Mouse (Mus musculus): Measurements from ENCODE around the gene Plpp4. TPM values are rescaled to one million over a fixed set of nuclear protein-coding genes. Genes with fewer than 3 reads are reported as not detected.

Gene Plpp4
- polyA plus RNA-seq, 1 experiment = not detected

DNA sequence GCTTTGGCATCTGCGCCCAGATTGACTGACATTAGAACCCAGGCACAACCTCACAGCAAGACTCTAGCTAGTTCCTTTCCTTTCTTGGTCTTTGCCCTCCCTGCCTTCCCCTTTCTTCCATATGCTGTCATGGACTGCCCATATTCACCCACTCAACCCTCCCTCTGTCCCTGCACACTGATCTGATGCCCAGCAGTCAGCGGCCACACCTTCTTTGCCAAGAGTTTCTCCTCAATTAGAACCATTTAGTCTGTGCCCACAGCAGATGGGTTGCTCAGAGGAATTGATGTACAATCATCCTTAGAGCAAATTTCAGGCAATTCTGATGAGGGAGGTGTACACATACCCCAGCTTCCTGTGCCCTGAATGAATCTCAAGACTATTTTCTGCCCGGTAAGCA lies 83.3 kb downstream of the Plpp4 start:
- no peaks in the 10 kb centered on the region for H3K36me3 ChIP-seq (ENCODE audit: control insufficient read depth)
- no peaks in the 10 kb centered on the region for H3K4me1 ChIP-seq (ENCODE audit: control insufficient read depth)
- H3K9me3 ChIP-seq (ENCODE audit: control insufficient read depth, low read length) = peaks cover 17% of the 10 kb centered on the region
- no peaks in the 10 kb centered on the region for H3K27me3 ChIP-seq (ENCODE audit: control insufficient read depth)
- TF ChIP-seq TAL1 (IDR thresholded peaks at IDR 0.05; ENCODE audit: low read length) (no peak), GATA1 (IDR thresholded peaks at IDR 0.05; ENCODE audit: low read length) (no peak)
- no peak overlapping the region for H3K4me3 ChIP-seq (replicated peaks)

DNA sequence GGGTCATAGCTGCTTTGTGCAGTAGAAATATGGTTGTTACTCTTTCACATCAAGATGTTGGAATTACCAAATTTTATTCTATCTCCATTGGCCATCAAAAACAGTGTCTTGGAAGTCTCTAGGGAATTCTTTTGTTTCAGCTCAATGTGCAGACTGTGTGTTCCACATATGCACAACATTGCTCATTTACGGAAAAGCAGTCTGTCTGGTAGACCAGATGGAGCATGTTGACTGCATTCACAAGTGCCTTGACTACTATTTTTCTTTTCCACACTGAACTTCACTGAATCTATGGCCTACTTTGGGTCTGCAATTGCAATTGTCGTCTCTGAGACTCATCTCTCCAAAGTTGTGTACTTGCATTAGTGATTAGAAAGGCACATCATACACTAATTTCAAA lies 98.7 kb downstream of the Plpp4 start:
- Histone ChIP-seq H3K36me3 (ENCODE audit: control insufficient read depth) (no peaks in the 10 kb centered on the region), H3K9me3 (ENCODE audit: control insufficient read depth, low read length) (no peaks in the 10 kb centered on the region), H3K4me1 (ENCODE audit: control insufficient read depth) (no peaks in the 10 kb centered on the region), H3K4me3 (replicated peaks) (no peak overlapping the region), H3K27me3 (ENCODE audit: control insufficient read depth) (no peaks in the 10 kb centered on the region)
- TF ChIP-seq TAL1 (IDR thresholded peaks at IDR 0.05; ENCODE audit: low read length) (no peak), GATA1 (IDR thresholded peaks at IDR 0.05; ENCODE audit: low read length) (no peak)

DNA sequence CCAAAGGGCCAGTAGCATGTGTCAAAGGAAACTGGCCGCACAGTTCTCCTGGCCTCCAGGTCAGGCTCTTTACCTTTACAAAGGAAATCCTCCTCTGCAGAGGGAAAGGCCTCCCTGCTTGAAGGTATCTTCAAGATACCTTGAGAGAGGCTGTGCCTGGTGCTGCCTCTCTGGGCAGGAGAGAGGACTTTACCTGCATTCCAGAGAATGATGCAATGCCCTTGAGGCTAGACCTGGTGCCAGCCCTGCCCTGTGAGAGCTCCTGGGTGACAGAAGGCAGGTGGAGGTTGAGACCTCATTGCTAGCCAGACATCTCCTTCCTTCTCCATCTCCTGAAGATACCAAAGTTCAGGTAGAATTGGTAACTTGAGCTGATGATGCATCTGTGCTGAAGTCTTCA lies 118.5 kb downstream of the Plpp4 start:
- Histone ChIP-seq H3K36me3 (ENCODE audit: control insufficient read depth) (no peaks in the 10 kb centered on the region), H3K4me3 (replicated peaks) (no peak overlapping the region), H3K4me1 (ENCODE audit: control insufficient read depth) (no peaks in the 10 kb centered on the region), H3K9me3 (ENCODE audit: control insufficient read depth, low read length) (peaks cover 8% of the 10 kb centered on the region), H3K27me3 (ENCODE audit: control insufficient read depth) (no peaks in the 10 kb centered on the region)
- no peak for TF ChIP-seq TAL1 (IDR thresholded peaks at IDR 0.05; ENCODE audit: low read length)
- TF ChIP-seq GATA1 (IDR thresholded peaks at IDR 0.05; ENCODE audit: low read length) = no peak

DNA sequence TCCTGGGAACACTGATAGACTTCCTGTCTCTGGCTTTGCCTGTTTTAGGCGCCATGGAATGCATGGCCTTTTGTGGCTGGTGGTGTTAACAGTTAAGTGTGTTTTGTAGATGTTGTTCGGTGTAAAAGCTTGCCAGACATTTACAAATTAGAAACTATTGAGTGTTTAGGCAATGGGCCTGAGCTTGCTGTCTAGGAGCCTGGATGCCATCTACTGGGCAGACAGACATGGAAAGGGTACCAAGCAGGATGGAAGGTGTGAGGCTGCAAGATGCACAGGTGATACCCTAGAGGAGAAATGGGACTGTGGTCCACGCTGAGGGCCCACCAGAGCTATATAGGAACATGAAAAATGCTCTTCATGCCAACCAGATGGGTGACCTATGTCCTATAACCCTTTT lies 128.3 kb downstream of the Plpp4 start:
- Histone ChIP-seq H3K4me3 (replicated peaks) (no peak overlapping the region), H3K9me3 (ENCODE audit: control insufficient read depth, low read length) (peaks cover 17% of the 10 kb centered on the region), H3K36me3 (ENCODE audit: control insufficient read depth) (no peaks in the 10 kb centered on the region), H3K4me1 (ENCODE audit: control insufficient read depth) (no peaks in the 10 kb centered on the region), H3K27me3 (ENCODE audit: control insufficient read depth) (no peaks in the 10 kb centered on the region)
- TF ChIP-seq TAL1 (IDR thresholded peaks at IDR 0.05; ENCODE audit: low read length) = no peak

DNA sequence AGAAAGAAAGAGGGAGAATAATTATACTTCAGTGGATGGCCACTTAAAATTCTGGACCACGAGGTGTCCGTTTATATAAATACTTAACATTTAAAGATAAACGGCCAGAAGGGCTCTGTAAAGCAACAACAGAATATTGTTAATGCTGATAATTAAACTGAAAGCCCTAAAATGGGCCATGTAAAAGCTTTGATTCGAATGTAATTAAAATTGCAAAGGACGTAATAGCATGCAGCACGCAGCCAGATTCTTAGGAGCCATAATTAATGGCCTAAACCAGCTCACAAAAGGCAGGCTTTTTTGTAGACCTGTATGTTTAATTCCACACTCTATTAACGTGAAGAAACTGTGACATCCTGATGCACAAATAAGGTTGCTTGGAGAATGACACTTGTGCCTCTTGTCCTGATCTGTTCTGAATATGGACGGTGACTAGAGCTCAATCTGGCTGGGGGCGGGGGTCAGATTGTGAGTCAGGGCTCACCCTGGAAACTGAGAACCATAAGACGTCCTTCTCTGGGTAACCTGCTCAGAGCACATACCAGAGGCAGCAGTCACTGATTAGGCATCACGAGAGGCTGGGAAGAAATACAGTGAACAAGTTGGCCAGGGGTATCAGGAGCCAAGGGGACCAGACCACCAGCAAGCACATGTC lies 136.1 kb downstream of the Plpp4 start:
- no peak for TF ChIP-seq GATA1 (IDR thresholded peaks at IDR 0.05; ENCODE audit: low read length)
- no peak for TF ChIP-seq TAL1 (IDR thresholded peaks at IDR 0.05; ENCODE audit: low read length)
- Histone ChIP-seq H3K9me3 (ENCODE audit: control insufficient read depth, low read length) (peaks cover 20% of the 10 kb centered on the region), H3K4me1 (ENCODE audit: control insufficient read depth) (no peaks in the 10 kb centered on the region), H3K4me3 (replicated peaks) (no peak overlapping the region), H3K36me3 (ENCODE audit: control insufficient read depth) (no peaks in the 10 kb centered on the region), H3K27me3 (ENCODE audit: control insufficient read depth) (no peaks in the 10 kb centered on the region)

DNA sequence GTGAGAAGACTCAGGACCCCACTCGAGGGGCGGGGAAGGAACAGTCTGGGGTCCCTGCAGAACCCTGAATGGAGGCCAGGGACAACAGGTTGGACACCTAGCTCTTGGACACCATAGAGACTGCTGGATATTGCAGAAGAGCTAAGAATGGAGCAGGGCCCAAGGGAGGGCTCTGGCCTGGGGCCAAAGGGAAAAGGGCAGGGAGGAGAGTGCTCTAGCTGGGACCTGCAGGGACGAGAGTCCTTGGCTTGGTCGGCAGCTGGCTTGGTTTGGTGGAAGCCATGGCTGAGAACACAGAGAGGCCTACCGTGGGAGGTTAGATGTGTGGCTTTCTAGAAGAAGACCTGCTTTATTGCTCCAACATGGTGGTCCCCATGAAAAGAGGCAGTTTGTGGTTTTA lies 139.7 kb downstream of the Plpp4 start:
- Histone ChIP-seq H3K9me3 (ENCODE audit: control insufficient read depth, low read length) (peaks cover 12% of the 10 kb centered on the region), H3K4me3 (replicated peaks) (no peak overlapping the region), H3K4me1 (ENCODE audit: control insufficient read depth) (no peaks in the 10 kb centered on the region), H3K36me3 (ENCODE audit: control insufficient read depth) (no peaks in the 10 kb centered on the region), H3K27me3 (ENCODE audit: control insufficient read depth) (no peaks in the 10 kb centered on the region)
- TF ChIP-seq GATA1 (IDR thresholded peaks at IDR 0.05; ENCODE audit: low read length) (no peak), TAL1 (IDR thresholded peaks at IDR 0.05; ENCODE audit: low read length) (no peak)

DNA sequence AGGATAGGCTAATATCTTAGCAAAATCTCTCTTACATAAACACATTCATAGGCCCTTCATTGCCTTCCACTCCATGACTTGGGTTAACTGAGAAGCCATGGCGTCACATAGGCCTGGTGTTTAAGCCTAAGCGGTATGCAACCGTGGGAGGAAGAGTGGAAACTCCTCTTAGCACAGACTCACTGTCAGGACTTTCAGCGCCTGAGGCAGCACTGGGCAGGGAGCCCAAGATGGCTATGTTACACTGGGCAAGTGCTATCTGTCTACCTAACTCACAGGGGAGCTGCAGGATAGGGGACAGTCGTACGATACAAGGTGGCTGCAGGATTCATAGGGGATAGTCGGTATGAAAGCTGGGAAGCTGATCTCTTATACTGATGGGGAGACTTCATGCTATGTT lies 142.2 kb downstream of the Plpp4 start:
- Histone ChIP-seq H3K27me3 (ENCODE audit: control insufficient read depth) (no peaks in the 10 kb centered on the region), H3K9me3 (ENCODE audit: control insufficient read depth, low read length) (peaks cover 10% of the 10 kb centered on the region), H3K4me3 (replicated peaks) (no peak overlapping the region), H3K36me3 (ENCODE audit: control insufficient read depth) (no peaks in the 10 kb centered on the region), H3K4me1 (ENCODE audit: control insufficient read depth) (no peaks in the 10 kb centered on the region)
- no peak for TF ChIP-seq TAL1 (IDR thresholded peaks at IDR 0.05; ENCODE audit: low read length)
- TF ChIP-seq GATA1 (IDR thresholded peaks at IDR 0.05; ENCODE audit: low read length) = no peak

DNA sequence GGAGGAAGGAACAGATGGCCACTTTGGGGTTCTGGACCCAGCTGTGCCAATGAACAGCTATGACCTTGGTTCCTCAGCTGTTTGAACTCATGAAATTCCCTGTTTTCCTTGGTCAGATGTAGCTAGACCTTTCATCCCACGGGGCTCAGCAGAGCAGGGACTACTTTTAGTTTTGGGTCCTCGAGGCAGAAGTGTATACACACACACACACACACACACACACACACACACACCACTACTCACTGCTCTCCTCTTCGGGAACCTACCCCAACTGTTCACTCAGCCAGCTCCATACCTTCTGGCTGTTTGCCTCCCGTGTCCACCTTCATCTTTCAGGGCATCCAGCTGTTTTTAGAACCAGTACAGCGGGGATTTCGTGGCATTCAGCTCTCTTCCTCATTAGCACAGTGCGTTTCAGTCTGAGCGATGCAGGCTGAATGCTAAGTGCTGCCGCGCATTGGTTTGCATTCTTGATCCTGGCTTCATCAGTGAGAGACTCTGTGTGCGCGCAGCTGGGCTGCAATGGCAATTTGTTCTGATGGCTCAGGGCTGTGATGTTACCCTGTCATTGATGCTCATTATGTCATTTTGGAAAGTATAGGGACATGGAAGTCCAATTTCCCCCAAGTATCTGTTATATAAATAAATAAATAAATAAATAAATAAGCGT lies 146.0 kb downstream of the Plpp4 start:
- Histone ChIP-seq H3K4me1 (ENCODE audit: control insufficient read depth) (no peaks in the 10 kb centered on the region), H3K4me3 (replicated peaks) (no peak overlapping the region), H3K9me3 (ENCODE audit: control insufficient read depth, low read length) (peaks cover 5% of the 10 kb centered on the region; the same call in 1 of the 2 replicates), H3K27me3 (ENCODE audit: control insufficient read depth) (no peaks in the 10 kb centered on the region), H3K36me3 (ENCODE audit: control insufficient read depth) (no peaks in the 10 kb centered on the region)
- TF ChIP-seq TAL1 (IDR thresholded peaks at IDR 0.05; ENCODE audit: low read length) (no peak), GATA1 (IDR thresholded peaks at IDR 0.05; ENCODE audit: low read length) (no peak)

DNA sequence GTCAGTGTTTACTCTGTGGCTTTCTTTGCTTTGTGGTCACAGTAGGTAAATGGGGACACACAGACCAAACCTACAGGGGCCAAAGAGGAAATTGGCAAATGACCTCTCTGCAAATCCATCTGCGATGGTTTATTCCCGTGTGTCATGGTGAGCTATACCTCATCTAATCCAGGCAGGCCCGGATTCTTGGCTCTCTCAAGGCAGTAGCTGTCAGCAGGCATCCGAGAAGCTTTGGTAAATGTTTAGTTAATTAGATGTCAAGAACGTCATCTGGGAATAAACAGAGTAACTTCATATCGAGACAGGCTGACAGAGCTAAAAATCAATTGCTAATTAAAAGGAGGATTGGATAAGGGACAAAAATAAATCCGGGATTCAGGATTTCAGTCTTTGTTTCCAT lies 149.2 kb downstream of the Plpp4 start:
- TF ChIP-seq TAL1 (IDR thresholded peaks at IDR 0.05; ENCODE audit: low read length) (no peak), GATA1 (IDR thresholded peaks at IDR 0.05; ENCODE audit: low read length) (no peak)
- Histone ChIP-seq H3K27me3 (ENCODE audit: control insufficient read depth) (no peaks in the 10 kb centered on the region), H3K36me3 (ENCODE audit: control insufficient read depth) (no peaks in the 10 kb centered on the region), H3K9me3 (ENCODE audit: control insufficient read depth, low read length) (peaks cover 3% of the 10 kb centered on the region; the same call in 1 of the 2 replicates), H3K4me3 (replicated peaks) (no peak overlapping the region), H3K4me1 (ENCODE audit: control insufficient read depth) (no peaks in the 10 kb centered on the region)
